Mouse (Mus musculus) kidney, embryonic 15.5 days (tissue): ENCODE measurements at regions not wholly inside any gene's neighbourhood (a gene's known extent, or its start where the extent isn't known, plus 50 kb on each side); places are given as distances from the start of the nearest gene placed in this dataset.

ENCODE experiments used
- ATAC-seq: fragments of 200-750 bp; cut with Nextera tagmentation; replicated peaks from 2 replicates; pipeline ENCODE4 v1.8.0; 2017; ENCODE audit warnings: moderate TSS enrichment; ENCODE audit not compliant: low FRiP score
- H3K27ac ChIP-seq: fragments of 300-500 bp; sonication (generic); 2 replicates; pipeline ENCODE4 v1.5.1; 2015; ENCODE audit warnings: mild to moderate bottlenecking, inconsistent platforms
- H3K27me3 ChIP-seq: fragments of 300-500 bp; sonication (generic); 2 replicates; pipeline ENCODE4 v1.6.1; 2015; ENCODE audit warnings: inconsistent platforms
- H3K36me3 ChIP-seq: fragments of 300-500 bp; sonication (generic); 2 replicates; pipeline ENCODE4 v1.6.1; 2015; ENCODE audit warnings: inconsistent platforms
- H3K4me1 ChIP-seq: fragments of 300-500 bp; sonication (generic); 2 replicates; pipeline ENCODE4 v1.6.1; 2015; ENCODE audit warnings: inconsistent platforms
- H3K4me2 ChIP-seq: fragments of 300-500 bp; sonication (generic); 2 replicates; pipeline ENCODE4 v1.6.1; 2015; ENCODE audit warnings: moderate library complexity, mild to moderate bottlenecking, inconsistent platforms
- H3K4me3 ChIP-seq: fragments of 300-500 bp; sonication (generic); replicated peaks from 2 replicates; pipeline ENCODE4 v1.5.1; 2015; ENCODE audit warnings: mild to moderate bottlenecking, inconsistent platforms
- H3K9ac ChIP-seq: fragments of 300-500 bp; sonication (generic); 2 replicates; pipeline ENCODE4 v1.6.1; 2015; ENCODE audit warnings: mild to moderate bottlenecking, inconsistent platforms
- H3K9me3 ChIP-seq: fragments of 300-500 bp; sonication (generic); replicated peaks from 2 replicates; pipeline ENCODE4 v1.6.1; 2016; ENCODE audit warnings: inconsistent platforms
- WGBS: fragments of 180-500 bp; shearing (Covaris S2); methylation state at CpG from one replicate; pipeline ENCODE4 v1.1.7; 2015; ENCODE audit warnings: mixed read lengths; 5-methylcytosine and 5-hydroxymethylcytosine counted together

DNA sequence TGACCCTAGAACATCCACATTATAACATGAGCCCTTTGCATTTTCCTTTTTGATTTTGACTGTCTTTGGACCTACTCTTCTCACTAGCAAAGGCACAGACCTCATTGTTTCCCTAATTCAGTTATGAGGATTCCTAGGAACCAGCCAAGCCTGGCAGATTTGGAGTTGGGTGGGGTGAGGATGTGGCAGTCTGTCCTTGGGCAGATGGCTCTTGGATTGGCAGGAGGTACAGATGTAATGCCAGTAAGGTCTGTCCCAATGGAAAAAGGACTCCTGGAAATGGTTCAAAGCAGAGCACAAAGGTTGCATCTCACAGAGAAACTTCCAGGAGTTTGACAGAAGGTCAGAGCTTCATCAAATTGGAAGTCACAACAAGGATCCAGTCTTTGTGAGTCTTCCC, 121.2 kb downstream of the Ttc32 start:
- Histone ChIP-seq H3K9me3 (no peaks in the 10 kb centered on the region), H3K4me2 (no peak overlapping the region), H3K36me3 (no peaks in the 10 kb centered on the region), H3K9ac (no peak overlapping the region), H3K27ac (no peak overlapping the region), H3K4me3 (no peak overlapping the region), H3K27me3 (no peaks in the 10 kb centered on the region), H3K4me1 (no peaks in the 10 kb centered on the region)
- no peak for ATAC-seq

DNA sequence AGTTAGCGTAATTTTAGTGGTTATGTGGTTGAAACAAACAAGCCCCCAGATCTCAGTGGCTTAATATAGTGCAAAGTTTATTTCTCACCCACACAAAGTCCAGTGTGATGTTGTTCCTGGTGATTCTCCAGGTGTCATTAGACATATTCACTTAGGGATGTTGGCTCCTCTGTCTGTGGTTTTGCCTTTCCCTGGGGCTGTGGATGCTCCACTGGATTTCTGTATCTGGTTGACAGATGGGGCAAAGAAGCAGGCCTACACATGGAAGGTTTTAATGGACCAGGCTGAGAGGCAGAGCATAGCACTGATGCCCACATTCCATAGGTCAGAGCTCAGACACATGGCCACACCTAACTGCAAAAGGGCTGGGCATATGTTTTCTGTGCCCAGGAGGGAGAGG, 121.6 kb downstream of the Ttc32 start:
- no peak overlapping the region for H3K9ac ChIP-seq
- no peaks in the 10 kb centered on the region for H3K4me1 ChIP-seq
- H3K36me3 ChIP-seq = no peaks in the 10 kb centered on the region
- H3K4me2 ChIP-seq = no peak overlapping the region
- no peaks in the 10 kb centered on the region for H3K9me3 ChIP-seq
- H3K27ac ChIP-seq = no peak overlapping the region
- no peak overlapping the region for H3K4me3 ChIP-seq
- ATAC-seq = no peak
- no peaks in the 10 kb centered on the region for H3K27me3 ChIP-seq
- WGBS = 89% methylated on average over 1 of the region's 1 CpGs

DNA sequence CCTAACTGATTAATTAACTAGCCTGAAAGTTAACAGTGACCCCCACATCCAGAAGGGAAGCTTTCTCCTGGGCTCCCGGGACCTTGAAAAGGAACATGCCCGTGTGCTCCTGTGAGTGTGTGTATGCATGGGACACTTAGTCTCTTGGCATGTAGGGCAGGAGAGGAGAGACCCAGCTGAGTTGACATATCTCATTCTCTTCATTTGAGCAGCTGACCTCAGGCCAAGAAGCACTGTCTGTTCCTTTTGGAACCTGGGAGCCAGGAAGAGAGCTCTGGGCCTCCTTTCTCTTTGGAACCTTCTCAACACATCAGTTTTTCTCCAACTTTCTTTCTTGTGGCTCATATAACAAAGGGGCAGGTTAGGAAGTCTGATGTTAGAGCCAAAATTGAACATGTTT, 124.7 kb downstream of the Ttc32 start:
- no peak for ATAC-seq
- H3K36me3 ChIP-seq = no peaks in the 10 kb centered on the region
- H3K4me2 ChIP-seq = no peak overlapping the region
- no peaks in the 10 kb centered on the region for H3K27me3 ChIP-seq
- WGBS = 81% methylated on average over 2 of the region's 2 CpGs
- H3K27ac ChIP-seq = no peak overlapping the region
- H3K4me3 ChIP-seq = no peak overlapping the region
- H3K4me1 ChIP-seq = no peaks in the 10 kb centered on the region
- no peaks in the 10 kb centered on the region for H3K9me3 ChIP-seq
- no peak overlapping the region for H3K9ac ChIP-seq

DNA sequence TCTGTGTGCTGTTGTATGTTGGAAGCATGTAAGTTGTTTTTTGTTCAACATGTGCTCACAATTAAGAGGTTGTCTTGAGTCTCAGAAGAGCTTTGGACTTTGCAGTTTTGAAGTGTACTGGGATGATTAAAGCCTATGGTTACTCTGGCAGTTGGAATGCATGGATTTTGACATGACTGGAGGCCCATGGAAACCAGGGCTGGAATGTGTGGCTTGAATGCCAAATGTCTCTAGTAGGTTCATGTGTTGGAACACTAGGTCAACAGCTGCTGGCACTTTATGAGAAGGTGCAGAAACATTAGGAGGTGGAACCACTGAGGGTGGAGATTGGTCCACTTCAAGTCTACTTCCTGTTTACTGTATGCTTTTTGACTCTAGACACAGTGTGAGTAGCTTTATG, 127.0 kb downstream of the Ttc32 start:
- no peak for ATAC-seq
- no peak overlapping the region for H3K27ac ChIP-seq
- no peak overlapping the region for H3K9ac ChIP-seq
- no peaks in the 10 kb centered on the region for H3K36me3 ChIP-seq
- no peaks in the 10 kb centered on the region for H3K4me1 ChIP-seq
- no peaks in the 10 kb centered on the region for H3K27me3 ChIP-seq
- no peak overlapping the region for H3K4me3 ChIP-seq
- H3K9me3 ChIP-seq = no peaks in the 10 kb centered on the region
- no peak overlapping the region for H3K4me2 ChIP-seq

DNA sequence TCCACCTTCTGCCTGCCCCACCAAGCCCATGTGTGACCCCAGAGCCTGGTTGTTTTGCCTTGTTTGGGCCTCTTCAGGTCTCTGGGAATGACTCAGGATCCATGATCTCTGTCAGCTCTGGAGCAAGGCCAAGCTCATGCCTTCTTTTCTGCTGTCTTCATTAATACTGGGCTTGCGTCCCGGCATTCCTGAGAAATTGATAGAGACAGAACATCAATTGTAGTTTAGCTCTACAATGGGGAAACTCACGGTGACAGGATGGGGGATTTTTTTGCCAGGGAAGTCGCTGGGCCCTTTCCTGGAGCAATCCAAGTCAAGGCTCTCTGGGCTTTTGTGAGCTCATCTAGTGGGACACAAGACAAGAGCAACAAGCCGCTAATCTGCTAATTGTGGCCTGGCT, 129.0 kb downstream of the Ttc32 start:
- no peak overlapping the region for H3K4me2 ChIP-seq
- ATAC-seq = no peak
- whole genome bisulfite sequencing = 71% methylated on average over 5 of the region's 5 CpGs
- H3K27me3 ChIP-seq = 0 out of 2 replicates have a peak, but pooled peaks cover 5% of the 10 kb centered on the region
- no peak overlapping the region for H3K27ac ChIP-seq
- no peaks in the 10 kb centered on the region for H3K9me3 ChIP-seq
- H3K4me3 ChIP-seq = no peak overlapping the region
- no peaks in the 10 kb centered on the region for H3K36me3 ChIP-seq
- no peaks in the 10 kb centered on the region for H3K4me1 ChIP-seq
- H3K9ac ChIP-seq = no peak overlapping the region

DNA sequence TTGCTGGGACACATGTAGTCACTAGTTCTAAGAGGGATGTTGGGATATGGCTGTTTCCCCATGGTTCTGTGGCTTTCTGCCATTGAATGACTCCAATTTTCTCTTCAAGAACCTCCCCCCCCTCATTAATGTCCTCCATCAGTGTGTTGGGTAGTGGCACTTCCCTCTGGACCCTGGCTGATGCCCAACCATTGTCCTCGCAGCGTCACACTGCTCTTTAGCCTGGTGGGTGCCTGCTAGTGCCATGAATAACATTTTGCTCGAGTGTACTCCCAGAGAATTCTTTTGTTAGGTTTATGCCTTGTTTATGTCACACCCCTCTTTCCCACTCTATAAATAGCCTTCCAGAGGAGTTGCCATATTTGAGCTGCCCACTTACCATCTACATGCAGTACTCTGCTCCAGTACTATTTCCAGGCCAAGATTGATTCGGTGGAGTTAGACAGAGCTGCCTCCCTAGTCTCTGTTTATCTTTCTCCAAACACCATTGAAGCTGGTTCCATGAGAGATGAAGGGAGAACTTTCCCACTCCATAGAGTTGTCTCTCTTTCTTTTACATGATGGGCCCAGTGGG, 135.7 kb downstream of the Ttc32 start:
- Histone ChIP-seq H3K4me2 (no peak overlapping the region), H3K9ac (no peak overlapping the region), H3K27ac (no peak overlapping the region), H3K36me3 (no peaks in the 10 kb centered on the region), H3K9me3 (no peaks in the 10 kb centered on the region), H3K4me1 (no peaks in the 10 kb centered on the region), H3K27me3 (peaks cover 14% of the 10 kb centered on the region; the same call in 1 of the 2 replicates), H3K4me3 (no peak overlapping the region)
- 81% methylated on average over 4 of the region's 4 CpGs for WGBS
- no peak for ATAC-seq

DNA sequence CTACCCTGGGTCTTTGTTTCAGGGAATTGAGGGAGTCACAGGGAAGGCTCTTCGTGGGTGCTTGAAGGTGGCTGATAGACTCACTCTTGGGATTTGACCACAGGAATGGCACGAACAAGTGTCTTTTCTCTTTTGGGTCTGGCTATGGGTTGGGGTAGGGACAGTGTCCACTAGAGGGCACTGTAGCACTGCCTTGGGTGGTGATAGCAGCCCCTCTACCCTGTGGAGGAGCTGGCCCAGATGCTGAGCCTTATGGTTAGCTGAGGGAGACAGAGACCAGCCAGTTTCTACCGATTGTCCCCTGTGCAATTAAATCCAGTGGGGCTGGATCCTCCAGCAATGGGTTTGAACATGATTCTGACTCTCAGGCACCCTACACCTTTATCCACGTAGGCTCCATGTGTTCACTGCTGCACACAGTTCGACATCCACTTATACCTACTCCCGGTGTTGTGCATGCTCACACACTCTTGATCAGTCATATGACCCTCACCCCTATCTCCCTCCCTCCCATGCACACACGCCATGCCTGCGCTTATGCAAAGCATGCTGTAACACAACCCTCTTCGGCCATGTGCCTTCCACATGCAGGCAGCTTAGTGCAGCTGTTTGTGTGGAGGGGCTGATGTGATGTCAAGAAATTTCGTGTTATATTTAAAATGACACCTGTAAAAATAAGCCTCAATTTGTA, 136.6 kb downstream of the Ttc32 start:
- Histone ChIP-seq H3K4me3 (no peak overlapping the region), H3K36me3 (no peaks in the 10 kb centered on the region), H3K4me1 (no peaks in the 10 kb centered on the region), H3K9ac (no peak overlapping the region), H3K4me2 (no peak overlapping the region), H3K27ac (no peak overlapping the region), H3K9me3 (no peaks in the 10 kb centered on the region), H3K27me3 (peaks cover 14% of the 10 kb centered on the region; the same call in 1 of the 2 replicates)
- peak; percentile 91 for ATAC-seq
- 40% methylated on average over 10 of the region's 10 CpGs for WGBS

DNA sequence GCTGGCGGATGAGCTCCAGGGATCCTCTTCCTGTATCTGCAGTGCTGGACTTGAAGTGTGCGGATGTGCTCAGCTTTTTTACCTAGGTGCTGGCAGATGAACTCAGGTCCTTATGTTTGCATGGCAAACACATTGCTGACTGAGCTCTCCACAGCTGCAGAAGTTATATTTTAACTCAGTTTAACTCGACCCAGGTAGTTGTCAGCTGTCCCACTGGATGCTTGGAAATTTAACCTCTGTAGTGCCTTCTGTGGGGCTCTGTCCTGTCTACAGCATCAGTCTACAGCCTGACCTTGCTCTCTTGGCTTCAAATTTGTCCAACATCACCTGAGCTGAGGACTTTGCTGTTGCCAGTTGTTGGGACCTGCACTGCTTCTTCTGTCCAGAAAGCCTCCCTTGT, 139.2 kb downstream of the Ttc32 start:
- H3K9ac ChIP-seq = no peak overlapping the region
- 72% methylated on average over 3 of the region's 3 CpGs for WGBS

DNA sequence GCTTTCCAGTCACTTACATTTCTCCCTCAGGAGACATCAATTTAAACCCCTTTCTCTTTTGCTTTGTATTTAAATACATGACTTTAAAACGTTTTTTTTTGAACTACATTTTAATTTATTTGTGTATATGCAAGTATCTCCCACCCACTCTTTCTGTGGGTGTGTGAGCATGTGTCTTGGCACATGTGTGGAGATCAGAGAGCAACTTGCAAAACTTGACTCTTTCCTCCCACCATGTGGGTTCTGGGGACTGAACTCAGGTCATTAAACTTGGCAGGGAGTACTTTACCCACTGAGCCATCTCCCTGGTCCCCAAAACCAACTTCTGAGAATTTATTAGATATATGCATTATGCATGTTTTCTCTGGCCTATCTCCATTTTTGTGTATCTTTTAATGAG, 143.9 kb downstream of the Ttc32 start:
- Histone ChIP-seq H3K36me3 (no peaks in the 10 kb centered on the region), H3K4me2 (no peak overlapping the region), H3K9me3 (no peaks in the 10 kb centered on the region), H3K4me1 (peaks cover 3% of the 10 kb centered on the region; the same call in 1 of the 2 replicates), H3K4me3 (no peak overlapping the region), H3K9ac (no peak overlapping the region), H3K27ac (no peak overlapping the region), H3K27me3 (no peaks in the 10 kb centered on the region)
- 7% methylated on average over 1 of the region's 1 CpGs for WGBS
- no peak for ATAC-seq

More for the DNA sequence above, 139.2 kb downstream of the Ttc32 start:
- Histone ChIP-seq H3K36me3 (no peaks in the 10 kb centered on the region), H3K27me3 (peaks cover 9% of the 10 kb centered on the region; the same call in 1 of the 2 replicates), H3K9me3 (no peaks in the 10 kb centered on the region), H3K27ac (no peak overlapping the region), H3K4me1 (no peaks in the 10 kb centered on the region), H3K4me2 (no peak overlapping the region), H3K4me3 (no peak overlapping the region)
- ATAC-seq = no peak

DNA sequence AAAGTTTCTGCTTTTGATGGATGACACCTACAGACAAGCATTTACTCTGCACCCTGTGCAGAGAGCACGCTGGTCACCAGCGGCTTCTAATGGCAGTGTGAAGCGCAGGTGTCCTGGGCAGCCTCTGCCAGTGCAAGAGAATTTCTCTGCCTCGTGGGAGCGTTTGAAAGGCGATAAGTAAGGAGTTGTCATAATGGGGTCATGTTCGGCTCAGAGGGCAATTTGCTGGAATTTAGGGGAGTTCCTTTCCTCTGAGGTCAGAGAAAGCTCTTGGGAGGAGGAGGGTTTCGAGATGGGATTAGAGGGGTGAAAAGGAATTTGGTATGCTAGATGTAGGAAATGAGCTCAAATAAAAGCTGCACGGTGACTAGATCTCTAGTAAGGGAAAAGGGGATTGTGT, 144.5 kb downstream of the Ttc32 start:
- ATAC-seq = 0 out of 2 replicates have a peak, but pooled peaks have one; percentile 18

DNA sequence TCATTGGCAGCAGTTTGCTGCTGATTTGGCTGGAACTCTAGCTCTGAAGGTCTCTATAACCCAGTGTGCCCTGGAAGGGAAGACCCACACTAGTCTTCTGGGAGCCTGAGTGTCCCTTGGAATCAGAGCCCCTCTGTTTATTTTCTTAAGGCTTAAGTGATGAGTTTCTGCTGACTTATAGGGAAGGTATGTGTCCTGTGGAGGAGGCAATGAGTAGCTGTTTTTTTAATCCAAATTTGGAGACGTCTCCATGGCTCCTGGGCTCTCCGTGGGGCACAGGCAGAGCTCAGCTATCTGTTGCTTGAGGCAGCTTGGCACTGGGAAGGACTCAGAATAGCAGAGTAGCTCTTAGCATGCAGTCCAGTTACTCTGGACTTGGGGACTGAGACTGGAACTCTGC, 146.4 kb downstream of the Ttc32 start:
- H3K27ac ChIP-seq = no peak overlapping the region
- H3K4me2 ChIP-seq = no peak overlapping the region
- no peaks in the 10 kb centered on the region for H3K9me3 ChIP-seq
- WGBS = 13% methylated on average over 2 of the region's 2 CpGs
- H3K36me3 ChIP-seq = no peaks in the 10 kb centered on the region
- no peak overlapping the region for H3K9ac ChIP-seq
- H3K4me3 ChIP-seq = no peak overlapping the region
- no peaks in the 10 kb centered on the region for H3K27me3 ChIP-seq
- no peak for ATAC-seq
- H3K4me1 ChIP-seq = peaks cover 3% of the 10 kb centered on the region; the same call in 1 of the 2 replicates

More for the DNA sequence above, 144.5 kb downstream of the Ttc32 start:
- Histone ChIP-seq H3K4me2 (no peak overlapping the region), H3K9ac (no peak overlapping the region), H3K4me1 (peaks cover 3% of the 10 kb centered on the region; the same call in 1 of the 2 replicates), H3K27me3 (no peaks in the 10 kb centered on the region), H3K9me3 (no peaks in the 10 kb centered on the region), H3K36me3 (no peaks in the 10 kb centered on the region), H3K27ac (no peak overlapping the region), H3K4me3 (no peak overlapping the region)
- 29% methylated on average over 9 of the region's 9 CpGs for WGBS

DNA sequence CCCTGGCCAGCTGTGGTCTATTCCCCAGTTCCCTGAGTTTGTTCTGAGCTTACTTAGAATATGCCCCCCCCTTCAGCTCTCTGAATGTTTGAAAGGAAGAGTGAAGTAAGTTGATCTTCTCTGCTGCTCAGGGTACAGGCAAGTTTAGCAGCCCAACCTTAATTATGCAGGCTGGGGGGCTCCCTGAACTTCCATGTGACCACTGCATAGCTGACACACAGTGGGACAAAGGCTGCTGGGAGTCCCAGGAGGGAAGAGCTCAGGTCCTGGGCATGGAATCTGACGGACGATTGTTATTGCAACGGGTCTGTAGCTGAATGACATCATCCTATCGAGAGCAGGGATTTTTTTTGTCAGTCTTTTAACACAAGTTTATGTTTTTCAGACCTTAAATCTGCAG, 148.8 kb downstream of the Ttc32 start:
- Histone ChIP-seq H3K36me3 (no peaks in the 10 kb centered on the region), H3K4me2 (no peak overlapping the region), H3K9me3 (no peaks in the 10 kb centered on the region), H3K4me1 (peaks cover 3% of the 10 kb centered on the region; the same call in 1 of the 2 replicates), H3K9ac (no peak overlapping the region), H3K27ac (no peak overlapping the region), H3K27me3 (no peaks in the 10 kb centered on the region), H3K4me3 (no peak overlapping the region)
- no peak for ATAC-seq
- WGBS = 45% methylated on average over 4 of the region's 4 CpGs

DNA sequence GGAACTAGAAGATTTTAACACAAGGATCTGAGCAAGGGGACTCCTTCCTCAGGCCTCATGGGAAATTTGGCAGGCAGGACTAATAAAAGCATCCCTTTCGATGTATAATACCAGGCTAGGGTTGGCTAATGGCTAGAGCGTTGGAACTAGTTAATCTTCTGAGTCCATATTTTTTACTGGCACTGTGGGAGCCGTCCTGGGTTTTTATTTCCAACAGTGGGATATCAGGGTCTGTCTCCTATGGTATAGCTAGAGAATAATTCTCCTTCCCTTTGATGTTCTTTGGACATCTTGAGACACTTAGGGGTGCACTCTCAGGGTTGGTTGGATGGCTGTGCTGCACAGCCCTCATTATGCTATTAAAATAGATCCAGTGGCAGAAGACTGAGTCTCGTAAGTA, 150.9 kb downstream of the Ttc32 start:
- no peaks in the 10 kb centered on the region for H3K4me1 ChIP-seq
- no peaks in the 10 kb centered on the region for H3K9me3 ChIP-seq
- H3K4me2 ChIP-seq = no peak overlapping the region
- no peak for ATAC-seq
- H3K36me3 ChIP-seq = no peaks in the 10 kb centered on the region
- WGBS = 71% methylated on average over 4 of the region's 4 CpGs
- no peak overlapping the region for H3K9ac ChIP-seq
- no peak overlapping the region for H3K27ac ChIP-seq
- no peak overlapping the region for H3K4me3 ChIP-seq
- H3K27me3 ChIP-seq = no peaks in the 10 kb centered on the region
